Mouse (Mus musculus) lung, postnatal 0 days (tissue): ENCODE results near the gene Ehf. TPM values are rescaled to one million over a fixed set of nuclear protein-coding genes. Genes with fewer than 3 reads are reported as not detected.

Experiments used
- ATAC-seq: fragments of 200-750 bp; cut with Nextera tagmentation; 2 replicates; pipeline ENCODE4 v1.8.0; 2017; ENCODE audit warnings: moderate library complexity
- DNase-seq: peaks from one replicate; pipeline ENCODE4 v3.0.0-alpha.2; 2016; ENCODE audit warnings: low spot score
- H3K27ac ChIP-seq: fragments of 300-500 bp; sonication (generic); 2 replicates; pipeline ENCODE4 v1.5.1; 2014; ENCODE audit warnings: antibody characterized with exemption, mild to moderate bottlenecking, low read length, mixed read lengths
- H3K27me3 ChIP-seq: fragments of 300-500 bp; sonication (generic); replicated peaks from 2 replicates; pipeline ENCODE4 v1.6.1; 2014; ENCODE audit warnings: low read length, mixed read lengths; ENCODE audit not compliant: insufficient read depth
- H3K36me3 ChIP-seq: fragments of 300-500 bp; sonication (generic); 2 replicates; pipeline ENCODE4 v1.6.1; 2014; ENCODE audit warnings: low read length, mixed read lengths; ENCODE audit not compliant: insufficient read depth
- H3K4me1 ChIP-seq: fragments of 300-500 bp; sonication (generic); 2 replicates; pipeline ENCODE4 v1.6.1; 2014; ENCODE audit warnings: antibody characterized with exemption, low read depth, low read length, mixed read lengths; ENCODE audit not compliant: insufficient read depth
- H3K4me2 ChIP-seq: fragments of 300-500 bp; sonication (generic); replicated peaks from 2 replicates; pipeline ENCODE4 v1.6.1; 2014; ENCODE audit warnings: low read depth, mild to moderate bottlenecking, low read length, moderate library complexity, mixed read lengths
- H3K4me3 ChIP-seq: fragments of 300-500 bp; sonication (generic); 2 replicates; pipeline ENCODE4 v1.5.1; 2014; ENCODE audit warnings: low read depth, low read length
- H3K9ac ChIP-seq: fragments of 300-500 bp; sonication (generic); replicated peaks from 2 replicates; pipeline ENCODE4 v1.6.1; 2014; ENCODE audit warnings: low read depth, mild to moderate bottlenecking
- H3K9me3 ChIP-seq: fragments of 300-500 bp; sonication (generic); 2 replicates; pipeline ENCODE4 v1.6.1; 2016; ENCODE audit warnings: low read length, mixed read lengths
- CTCF ChIP-seq: IDR thresholded peaks from 2 replicates; pipeline ENCODE4 v1.5.1; 2016; ENCODE audit warnings: antibody characterized with exemption, mild to moderate bottlenecking
- EP300 ChIP-seq: IDR thresholded peaks from 2 replicates; pipeline ENCODE4 v1.6.1; 2016; ENCODE audit warnings: antibody characterized with exemption, mild to moderate bottlenecking, control low read depth
- WGBS: fragments of 180-500 bp; shearing (Covaris S2); extraction: QIAGEN DNeasy Blood & Tissue Kit; methylation state at CpG from one replicate; pipeline ENCODE4 v1.1.7; 2014; 5-methylcytosine and 5-hydroxymethylcytosine counted together
- polyA plus RNA-seq: library from polyadenylated mRNA; unstranded; fragments of >200 nt; fragmentation: Nextera tagmentation; extraction: Ambion mirVana; gene quantifications from 2 replicates; pipeline ENCODE4 v1.2.1, GENCODE M21; 2015

Ehf gene
- polyA plus RNA-seq, 1 experiment from 2014 or later = 4.9 TPM

DNA sequence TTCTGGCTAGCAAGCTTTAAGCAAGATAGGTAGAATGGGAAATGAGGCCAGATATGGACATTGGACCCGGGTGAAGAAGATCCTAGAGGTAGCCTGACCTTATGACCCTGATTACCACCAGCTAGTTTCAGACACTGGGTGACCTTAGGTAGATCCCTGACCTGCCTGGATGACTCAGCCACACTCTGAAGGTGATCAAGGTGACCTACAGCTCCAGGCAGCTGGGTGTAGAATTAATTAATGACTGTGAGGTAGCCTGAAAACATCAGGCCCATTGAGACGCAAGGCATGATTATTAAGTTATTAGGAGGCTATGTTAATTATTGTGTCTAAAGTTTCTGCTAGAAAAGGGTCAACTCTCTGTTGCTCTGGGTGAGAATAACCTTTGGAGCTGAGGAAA lies 82.2 kb downstream of the Ehf start:
- Histone ChIP-seq H3K4me2 (no peak overlapping the region), H3K36me3 (no peaks in the 10 kb centered on the region), H3K27me3 (no peaks in the 10 kb centered on the region), H3K4me3 (no peak overlapping the region), H3K9ac (no peak overlapping the region), H3K27ac (no peak overlapping the region), H3K4me1 (no peaks in the 10 kb centered on the region), H3K9me3 (no peaks in the 10 kb centered on the region)
- no peak for TF ChIP-seq EP300
- WGBS = 88% methylated on average over 2 of the region's 2 CpGs
- no peak for DNase-seq
- no peak for ATAC-seq

DNA sequence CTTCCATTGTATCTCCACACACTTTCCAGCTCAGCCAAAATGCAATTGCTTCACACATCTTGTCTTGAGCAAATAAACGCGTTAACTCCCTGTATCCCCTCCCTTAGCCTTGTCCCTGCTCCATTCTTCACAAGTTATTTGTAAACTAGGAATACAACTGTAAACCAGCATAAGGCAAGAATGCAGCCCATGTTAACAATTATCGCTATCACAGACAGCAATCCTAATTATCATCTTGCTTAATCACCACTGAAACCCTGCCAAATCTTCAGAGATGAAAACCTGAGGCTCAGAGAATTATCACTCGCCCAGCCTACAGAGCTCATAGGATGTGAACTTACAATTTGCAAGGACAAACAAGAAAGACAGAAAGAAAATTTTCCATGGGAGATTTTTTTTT lies 84.8 kb downstream of the Ehf start:
- Histone ChIP-seq H3K4me3 (no peak overlapping the region), H3K27ac (no peak overlapping the region), H3K9ac (no peak overlapping the region), H3K9me3 (no peaks in the 10 kb centered on the region), H3K4me1 (no peaks in the 10 kb centered on the region), H3K36me3 (no peaks in the 10 kb centered on the region), H3K27me3 (no peaks in the 10 kb centered on the region), H3K4me2 (no peak overlapping the region)
- TF ChIP-seq EP300 = no peak
- TF ChIP-seq CTCF = no peak
- DNase-seq = no peak
- 84% methylated on average over 4 of the region's 4 CpGs for WGBS
- no peak for ATAC-seq

DNA sequence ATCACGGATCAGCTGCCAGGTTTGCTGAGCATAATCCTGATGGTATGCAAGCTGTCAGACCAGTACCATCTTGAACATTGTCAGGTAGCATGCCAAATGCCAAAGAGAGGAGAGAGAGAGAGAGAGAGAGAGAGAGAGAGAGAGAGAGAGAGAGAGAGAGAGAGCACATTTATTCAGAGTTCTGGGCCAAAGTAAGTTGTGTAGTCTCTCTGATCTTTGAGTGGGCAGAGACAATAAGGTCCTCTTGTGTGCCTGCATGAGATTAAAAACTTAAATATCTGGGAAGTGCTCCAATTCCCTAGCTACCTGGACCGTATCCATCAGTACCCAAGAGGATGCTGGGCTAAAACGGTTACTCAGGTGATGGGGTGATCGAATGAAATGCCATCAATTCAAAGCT lies 87.3 kb downstream of the Ehf start:
- TF ChIP-seq EP300 = no peak
- TF ChIP-seq CTCF = no peak
- H3K27ac ChIP-seq = no peak overlapping the region
- no peak overlapping the region for H3K4me3 ChIP-seq
- H3K4me1 ChIP-seq = no peaks in the 10 kb centered on the region
- 86% methylated on average over 4 of the region's 4 CpGs for WGBS
- no peak overlapping the region for H3K9ac ChIP-seq
- H3K27me3 ChIP-seq = no peaks in the 10 kb centered on the region
- no peaks in the 10 kb centered on the region for H3K36me3 ChIP-seq
- H3K4me2 ChIP-seq = no peak overlapping the region
- DNase-seq (no peak), ATAC-seq (no peak)
- no peaks in the 10 kb centered on the region for H3K9me3 ChIP-seq

DNA sequence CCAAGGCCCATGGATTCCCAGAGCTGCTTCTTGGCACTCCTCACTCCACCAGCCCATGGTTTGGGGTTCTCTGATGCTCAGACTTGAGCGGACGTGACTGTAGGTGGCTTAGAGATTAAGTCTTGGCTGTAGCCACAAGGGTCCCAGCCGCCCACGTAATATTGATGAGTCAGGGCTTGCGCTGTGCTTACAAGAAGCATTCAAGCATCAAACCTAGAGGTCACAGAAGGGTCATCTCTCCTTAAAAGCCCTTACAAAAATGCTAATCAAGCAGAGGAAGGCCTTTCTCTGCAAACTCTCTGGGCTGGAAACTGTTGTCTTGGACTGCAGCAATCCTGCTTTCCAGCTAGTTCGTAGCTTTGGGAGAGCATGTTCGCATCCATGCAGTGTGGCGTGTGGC lies 88.2 kb downstream of the Ehf start:
- H3K36me3 ChIP-seq = no peaks in the 10 kb centered on the region
- H3K4me1 ChIP-seq = no peaks in the 10 kb centered on the region
- DNase-seq (no peak), ATAC-seq (no peak)
- TF ChIP-seq EP300 = no peak
- no peak for TF ChIP-seq CTCF
- no peaks in the 10 kb centered on the region for H3K9me3 ChIP-seq
- H3K9ac ChIP-seq = no peak overlapping the region
- 80% methylated on average over 8 of the region's 8 CpGs for WGBS
- H3K27ac ChIP-seq = no peak overlapping the region
- no peak overlapping the region for H3K4me3 ChIP-seq
- no peaks in the 10 kb centered on the region for H3K27me3 ChIP-seq
- no peak overlapping the region for H3K4me2 ChIP-seq

GRCm38 (mm10) chr2:103213547-103213946 lies 89.5 kb downstream of the Ehf start:
- Histone ChIP-seq H3K4me2 (no peak overlapping the region), H3K9me3 (no peaks in the 10 kb centered on the region), H3K9ac (no peak overlapping the region), H3K27ac (no peak overlapping the region), H3K36me3 (no peaks in the 10 kb centered on the region), H3K27me3 (no peaks in the 10 kb centered on the region), H3K4me1 (no peaks in the 10 kb centered on the region), H3K4me3 (no peak overlapping the region)
- DNase-seq (no peak), ATAC-seq (no peak)
- 83% methylated on average over 1 of the region's 1 CpGs for WGBS
- no peak for TF ChIP-seq EP300
- TF ChIP-seq CTCF = no peak

Other genes starting within 250 kb of the Ehf start
- 23.0 and 25.3 TPM in 2 replicates for gene Pdhx, start 229.8 kb downstream of the Ehf start, polyA plus RNA-seq
- 66.8 and 70.4 TPM in 2 replicates for gene Apip, start 229.6 kb downstream of the Ehf start, polyA plus RNA-seq
- 9.9 and 14.5 TPM in 2 replicates for gene Elf5, start 108.4 kb upstream of the Ehf start, polyA plus RNA-seq
- 91.9 and 98.4 TPM in 2 replicates for gene Cat, start 181.9 kb upstream of the Ehf start, polyA plus RNA-seq